Mouse (Mus musculus) C2C12 (cell line): Measurements from ENCODE around the gene St3gal4. TPM values are rescaled to one million over a fixed set of nuclear protein-coding genes. Genes with fewer than 3 reads are reported as not detected.

Experiments
- H3K27me3 ChIP-seq: one replicate; pipeline ENCODE4 v1.6.1; 2011; ENCODE audit not compliant: control insufficient read depth, insufficient read depth, insufficient read length
- H3K36me3 ChIP-seq: one replicate; pipeline ENCODE4 v1.6.1; 2011; ENCODE audit not compliant: control insufficient read depth, insufficient read depth
- H3K4me3 ChIP-seq: one replicate; pipeline ENCODE4 v1.5.1; 2011; ENCODE audit warnings: mild to moderate bottlenecking, control low read depth; ENCODE audit not compliant: poor library complexity, insufficient read depth, severe bottlenecking
- H3K79me2 ChIP-seq: one replicate; pipeline ENCODE4 v1.6.1; 2011; ENCODE audit not compliant: control insufficient read depth, insufficient read depth
- H3K79me3 ChIP-seq: one replicate; pipeline ENCODE4 v1.6.1; 2011; ENCODE audit warnings: low read depth, control low read depth
- H3ac ChIP-seq: one replicate; pipeline ENCODE3; 2011; ENCODE audit warnings: low read depth; ENCODE audit not compliant: control insufficient read depth, insufficient read length
- CEBPB ChIP-seq: IDR thresholded peaks from one replicate; pipeline ENCODE4 v1.6.1; 2011; ENCODE audit warnings: low read depth, mild to moderate bottlenecking, control low read depth, moderate library complexity
- CTCF ChIP-seq: IDR thresholded peaks from one replicate; pipeline ENCODE4 v1.5.1; 2011; ENCODE audit not compliant: control insufficient read depth, insufficient read depth, insufficient read length
- FOSL1 ChIP-seq: IDR thresholded peaks from one replicate; pipeline ENCODE4 v1.8.0; 2011; ENCODE audit warnings: mild to moderate bottlenecking, low read length; ENCODE audit not compliant: poor library complexity, insufficient read depth, severe bottlenecking
- MAX ChIP-seq: IDR thresholded peaks from one replicate; pipeline ENCODE4 v1.6.1; 2011; ENCODE audit warnings: mild to moderate bottlenecking, control low read depth
- MYOD1 ChIP-seq: IDR thresholded peaks from one replicate; pipeline ENCODE4 v1.6.1; 2011; ENCODE audit warnings: low read depth; ENCODE audit not compliant: control insufficient read depth, insufficient read length
- MYOG ChIP-seq: IDR thresholded peaks from one replicate; pipeline ENCODE4 v1.6.1; 2011; ENCODE audit not compliant: control insufficient read depth, insufficient read length; ENCODE audit errors: extremely low read depth
- USF1 ChIP-seq: IDR thresholded peaks from one replicate; pipeline ENCODE4 v1.6.1; 2011; ENCODE audit warnings: low read depth, mild to moderate bottlenecking, control low read depth, moderate library complexity
- long read RNA-seq, 2 experiments: library from polyadenylated mRNA; unstranded; transcript quantifications; one replicate each; pipeline ENCODE4 v2.0.0; 2019 to 2020
- polyA plus RNA-seq: library from polyadenylated mRNA; unstranded; fragments of >200 nt; fragmentation: generic; extraction: Trizol; gene quantifications from one replicate; pipeline ENCODE4 v1.2.1, GENCODE M21; 2012; ENCODE audit warnings: missing spikeins

St3gal4 gene
- 31.1 TPM for polyA plus RNA-seq
- long read RNA-seq, experiment 1, transcript St3gal4-201 (11 exons, 2,095 nt) = major isoform, 56 of 63 reads
- long read RNA-seq, experiment 1, partial matches to known transcripts = 3 of 63 reads
- long read RNA-seq, experiment 1, other reads (novel, unspliced or antisense) = 4 of 63 reads
- long read RNA-seq, experiment 2, transcript St3gal4-201 (11 exons, 2,095 nt) = major isoform, 282 of 313 reads
- long read RNA-seq, experiment 2, partial matches to known transcripts = 2 of 313 reads
- long read RNA-seq, experiment 2, other reads (novel, unspliced or antisense) = 29 of 313 reads

GRCm38 (mm10) chr9:35119168-35119567 is at the start of gene St3gal4:
St3gal4 (minus strand) TSS chr9:35119268.
- Histone ChIP-seq H3K79me3 (peaks cover 17% of the 10 kb centered on the region), H3K36me3 (peaks cover 22% of the 10 kb centered on the region), H3K27me3 (no peaks in the 10 kb centered on the region), H3K79me2 (peaks cover 30% of the 10 kb centered on the region), H3ac (no peak within 1 kb of the TSS), H3K4me3 (no peak within 1 kb of the TSS)
- TF ChIP-seq CTCF (no peak), MYOG (no peak), FOSL1 (no peak), USF1 (no peak), CEBPB (no peak)

- no peaks in the 10 kb centered on the region for H3K27me3 ChIP-seq
- no peak overlapping the region for H3ac ChIP-seq
- TF ChIP-seq USF1 (no peak), CEBPB (no peak), MYOG (no peak), FOSL1 (no peak), CTCF (no peak), MYOD1 (no peak), MAX (no peak)
- peaks cover 9% of the 10 kb centered on the region for H3K79me2 ChIP-seq
- no peak overlapping the region for H3K4me3 ChIP-seq
- H3K36me3 ChIP-seq = peaks cover 4% of the 10 kb centered on the region
- no peaks in the 10 kb centered on the region for H3K79me3 ChIP-seq
Observed at GRCm38 (mm10) chr9:35166798-35167635, 47.9 kb upstream of the St3gal4 start.

- no peaks in the 10 kb centered on the region for H3K79me3 ChIP-seq
- TF ChIP-seq USF1 = no peak
- no peak for TF ChIP-seq MAX
- TF ChIP-seq CTCF = peak; percentile 19
- H3K36me3 ChIP-seq = peaks cover 4% of the 10 kb centered on the region
- H3K79me2 ChIP-seq = peaks cover 9% of the 10 kb centered on the region
- H3K4me3 ChIP-seq = no peak overlapping the region
- H3ac ChIP-seq = no peak overlapping the region
- no peaks in the 10 kb centered on the region for H3K27me3 ChIP-seq
Observed at GRCm38 (mm10) chr9:35166144-35166797, 47.2 kb upstream of the St3gal4 start.

- no peak overlapping the region for H3K4me3 ChIP-seq
- no peaks in the 10 kb centered on the region for H3K27me3 ChIP-seq
- H3ac ChIP-seq = no peak overlapping the region
- TF ChIP-seq MYOG = no peak
- TF ChIP-seq USF1 = no peak
- no peak for TF ChIP-seq CEBPB
- TF ChIP-seq MAX = no peak
- no peak for TF ChIP-seq CTCF
- TF ChIP-seq MYOD1 = no peak
- no peak for TF ChIP-seq FOSL1
- H3K79me2 ChIP-seq = peaks cover 9% of the 10 kb centered on the region
- no peaks in the 10 kb centered on the region for H3K79me3 ChIP-seq
- H3K36me3 ChIP-seq = peaks cover 10% of the 10 kb centered on the region
Observed at GRCm38 (mm10) chr9:35164142-35164874, 45.2 kb upstream of the St3gal4 start.

- Histone ChIP-seq H3K79me2 (peaks cover 9% of the 10 kb centered on the region), H3K36me3 (peaks cover 10% of the 10 kb centered on the region), H3K27me3 (no peaks in the 10 kb centered on the region), H3K79me3 (no peaks in the 10 kb centered on the region), H3ac (no peak overlapping the region), H3K4me3 (no peak overlapping the region)
- TF ChIP-seq CEBPB (no peak), FOSL1 (no peak), USF1 (no peak), MAX (no peak), MYOG (no peak), CTCF (no peak), MYOD1 (no peak)
Observed at GRCm38 (mm10) chr9:35163011-35163690, 44.1 kb upstream of the St3gal4 start.
